Mouse (Mus musculus): ENCODE measurements around the gene Ptpn4. TPM values are rescaled to one million over a fixed set of nuclear protein-coding genes. Genes with fewer than 3 reads are reported as not detected.

Gene Ptpn4
- total RNA-seq (2021), result 10 to 100 TPM; 43.8 to 43.9 TPM
- long read RNA-seq, full-length matches to known transcripts, result 1 of 5 reads
- long read RNA-seq, partial matches to known transcripts, result 1 of 5 reads
- long read RNA-seq, other reads (novel, unspliced or antisense), result 3 of 5 reads

GRCm38 (mm10) chr1:119837035-119837751 is at the start of gene Ptpn4:
Gene Ptpn4 (minus strand): TSS chr1:119837613.
- peak; percentile 97 for DNase-seq (ENCODE audit: low spot score in 2 of 2)

- DNase-seq (ENCODE audit: low spot score in 2 of 2), result no peak
These were observed 48.9 kb upstream of the Ptpn4 start for GRCm38 (mm10) chr1:119886320-119886719.

- DNase-seq (ENCODE audit: low spot score in 2 of 2), result no peak
These were observed 46.9 kb upstream of the Ptpn4 start for GRCm38 (mm10) chr1:119884272-119884671.

GRCm38 (mm10) chr1:119878909-119879308 is 41.5 kb upstream of the Ptpn4 start:
- peak; percentile 72 to 80 for DNase-seq (ENCODE audit: low spot score in 2 of 2)

- no peak for DNase-seq (ENCODE audit: low spot score in 2 of 2)
These were observed 40.1 kb upstream of the Ptpn4 start for GRCm38 (mm10) chr1:119877469-119877868.

GRCm38 (mm10) chr1:119868395-119869161 is 31.2 kb upstream of the Ptpn4 start:
- no peak for DNase-seq (ENCODE audit: low spot score in 2 of 2)

GRCm38 (mm10) chr1:119867300-119867699 is 29.9 kb upstream of the Ptpn4 start:
- DNase-seq (ENCODE audit: low spot score in 2 of 2), result no peak

GRCm38 (mm10) chr1:119865311-119865710 is 27.9 kb upstream of the Ptpn4 start:
- no peak for DNase-seq (ENCODE audit: low spot score in 2 of 2)

- no peak for DNase-seq (ENCODE audit: low spot score in 2 of 2)
These were observed 26.3 kb upstream of the Ptpn4 start for GRCm38 (mm10) chr1:119863507-119864296.

- no peak for DNase-seq (ENCODE audit: low spot score in 2 of 2)
These were observed 22.2 kb upstream of the Ptpn4 start for GRCm38 (mm10) chr1:119859566-119859965.

- no peak for DNase-seq (ENCODE audit: low spot score in 2 of 2)
These were observed 15.6 kb upstream of the Ptpn4 start for GRCm38 (mm10) chr1:119852980-119853379.

GRCm38 (mm10) chr1:119852339-119852738 is 14.9 kb upstream of the Ptpn4 start:
- DNase-seq (ENCODE audit: low spot score in 2 of 2), result no peak

- DNase-seq (ENCODE audit: low spot score in 2 of 2), result no peak
These were observed 11.9 kb upstream of the Ptpn4 start for GRCm38 (mm10) chr1:119849146-119849935.

GRCm38 (mm10) chr1:119845321-119845720 is 7.9 kb upstream of the Ptpn4 start:
- DNase-seq (ENCODE audit: low spot score in 2 of 2), result no peak

- DNase-seq (ENCODE audit: low spot score in 2 of 2), result no peak
These were observed 5.7 kb upstream of the Ptpn4 start for GRCm38 (mm10) chr1:119843121-119843520.

- no peak for DNase-seq (ENCODE audit: low spot score in 2 of 2)
These were observed 828 bp upstream of the Ptpn4 start for GRCm38 (mm10) chr1:119838241-119838640.

- DNase-seq (ENCODE audit: low spot score in 2 of 2), result no peak
These were observed 866 bp downstream of the Ptpn4 start for GRCm38 (mm10) chr1:119836479-119837015.

- DNase-seq (ENCODE audit: low spot score in 2 of 2), result no peak
These were observed 1.5 kb downstream of the Ptpn4 start for GRCm38 (mm10) chr1:119835726-119836478.

- no peak for DNase-seq (ENCODE audit: low spot score in 2 of 2)
These were observed 9.3 kb downstream of the Ptpn4 start for GRCm38 (mm10) chr1:119828160-119828559.

GRCm38 (mm10) chr1:119818704-119819103 is 18.7 kb downstream of the Ptpn4 start:
- no peak for DNase-seq (ENCODE audit: low spot score in 2 of 2)
